Mouse (Mus musculus): ENCODE measurements around the gene C1qtnf6.

DNA sequence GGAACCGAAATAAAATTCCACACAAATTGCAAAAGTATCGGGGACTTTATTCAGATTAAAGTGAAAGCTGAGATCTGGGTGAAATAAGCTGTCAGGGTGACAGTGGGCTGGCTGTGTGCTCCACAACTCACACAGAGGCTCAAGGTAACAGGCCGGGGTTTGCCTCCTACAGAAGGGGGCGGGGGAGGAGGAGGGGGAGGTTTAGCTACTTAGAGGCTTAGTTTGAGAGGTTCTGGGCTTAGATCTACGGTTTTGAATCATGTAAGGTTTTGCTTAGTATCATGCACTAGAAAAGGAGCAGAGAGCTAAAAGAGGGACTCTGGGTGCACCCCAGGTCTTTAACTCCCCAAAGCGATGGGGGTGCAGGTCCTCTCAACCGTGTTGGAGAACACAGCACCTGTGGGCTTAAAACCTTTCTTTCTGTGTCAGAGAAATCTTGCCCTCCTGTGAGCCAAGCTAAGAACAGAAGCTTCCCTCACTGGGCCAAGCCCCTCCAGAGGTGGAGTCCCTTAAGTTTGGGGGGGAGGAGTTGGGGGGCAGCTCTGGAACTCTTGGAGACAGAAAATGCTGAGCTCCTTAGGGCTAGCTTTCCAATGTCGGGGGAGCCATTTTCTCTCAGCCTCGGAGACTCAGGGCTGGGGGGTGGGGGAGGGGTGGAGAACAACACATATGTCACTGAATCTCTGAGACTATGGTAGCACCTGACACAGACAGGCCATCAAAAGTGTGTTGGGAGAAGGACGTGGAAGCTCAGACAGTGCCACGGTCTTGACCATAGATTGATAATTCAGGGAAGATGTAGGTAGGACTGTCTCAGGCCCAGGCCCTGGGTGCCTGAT, 28.1 kb upstream of the C1qtnf6 start:
- TF ChIP-seq CTCF (IDR thresholded peaks at IDR 0.05; ENCODE audit: extremely low read depth, insufficient read depth, insufficient read length, insufficient replicate concordance) (no peak), POLR2A (IDR thresholded peaks at IDR 0.05; ENCODE audit: low read depth, low read length) (no peak)

Measured in spleen, adult 2 months (tissue).